Mouse (Mus musculus) cerebellum, adult 11-12 months (tissue): ENCODE measurements around the gene Ttc30b.
"Not testable (repeated sequence)": the region's sequence is repeated elsewhere in the genome, so short reads cannot be mapped to it uniquely, and the experiment has no call there.

Experiments used
- DNase-seq: peaks from one replicate; pipeline ENCODE4 v3.0.0; 2022

Gene Ttc30b

GRCm38 (mm10) chr2:75937520-75938116 is 767 bp downstream of the Ttc30b start:
- DNase-seq: peak; percentile 61

GRCm38 (mm10) chr2:75936685-75937084 is 1.7 kb downstream of the Ttc30b start:
- DNase-seq: not testable (repeated sequence)

GRCm38 (mm10) chr2:75933541-75933940 is 4.8 kb downstream of the Ttc30b start:
- DNase-seq: no peak

GRCm38 (mm10) chr2:75930941-75931340 is 7.4 kb downstream of the Ttc30b start:
- DNase-seq: no peak

- no peak for DNase-seq
Observed at GRCm38 (mm10) chr2:75929786-75930444, 8.5 kb downstream of the Ttc30b start.

GRCm38 (mm10) chr2:75929141-75929540 is 9.2 kb downstream of the Ttc30b start:
- DNase-seq: peak; percentile 55

- no peak for DNase-seq
Observed at GRCm38 (mm10) chr2:75928011-75928410, 10.4 kb downstream of the Ttc30b start.

- DNase-seq: no peak
Observed at GRCm38 (mm10) chr2:75926061-75926460, 12.3 kb downstream of the Ttc30b start.

- no peak for DNase-seq
Observed at GRCm38 (mm10) chr2:75923807-75924340, 14.5 kb downstream of the Ttc30b start.

GRCm38 (mm10) chr2:75915040-75915439 is 23.3 kb downstream of the Ttc30b start:
- DNase-seq: no peak

GRCm38 (mm10) chr2:75907142-75907541 is 31.2 kb downstream of the Ttc30b start:
- no peak for DNase-seq

GRCm38 (mm10) chr2:75901869-75902268 is 36.5 kb downstream of the Ttc30b start:
- no peak for DNase-seq

GRCm38 (mm10) chr2:75900281-75900680 is 38.1 kb downstream of the Ttc30b start:
- DNase-seq: no peak

GRCm38 (mm10) chr2:75895711-75896110 is 42.7 kb downstream of the Ttc30b start:
- no peak for DNase-seq

GRCm38 (mm10) chr2:75891981-75892380 is 46.4 kb downstream of the Ttc30b start:
- no peak for DNase-seq
